Mouse (Mus musculus) cerebellum, adult 11 months (tissue): ENCODE data around the gene Gm20388.

Experiments
- DNase-seq: peaks from one replicate; pipeline ENCODE4 v3.0.0; 2022

Gm20388 gene

DNA sequence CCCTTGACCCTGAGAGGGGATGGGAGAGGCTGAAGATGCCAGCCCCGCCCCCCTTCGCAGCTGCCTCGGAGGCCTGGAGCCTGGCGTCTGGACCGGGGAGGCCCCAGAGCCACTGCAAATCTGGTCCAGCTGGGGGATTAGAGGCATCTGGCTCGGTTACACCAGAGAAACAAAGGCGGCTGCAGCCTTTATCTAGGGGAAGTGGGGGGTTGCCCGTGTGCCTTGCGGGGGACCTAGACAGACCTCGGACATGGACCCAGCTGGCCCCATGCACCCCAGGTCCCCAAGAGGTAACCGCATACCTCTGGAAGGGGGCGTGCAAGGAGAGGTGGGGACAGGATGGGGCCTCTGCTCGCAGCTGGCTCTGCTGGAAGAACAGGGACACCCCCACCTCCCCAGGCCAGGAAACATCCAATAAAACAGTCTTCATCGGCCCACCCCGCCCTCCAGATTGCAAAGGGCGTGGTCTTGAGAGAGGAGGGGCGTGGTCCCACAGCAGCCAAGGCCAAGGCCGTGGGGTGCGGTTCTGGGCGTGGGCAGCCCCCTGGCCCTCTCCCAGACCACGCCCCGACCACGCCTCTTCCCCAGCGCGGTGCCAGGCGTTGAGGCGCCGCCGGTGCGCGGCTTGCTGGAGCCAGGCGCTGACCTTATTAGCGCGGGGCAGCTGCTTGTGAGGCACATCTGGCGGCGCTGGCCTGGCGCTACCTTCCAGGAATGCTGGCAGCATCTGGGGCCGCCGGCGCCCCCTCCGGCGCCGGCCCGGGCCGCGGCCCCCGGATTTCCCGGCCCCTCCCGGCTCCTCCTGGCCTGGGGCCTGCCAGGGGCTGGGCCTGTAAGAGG lies 365.6 kb downstream of the Gm20388 start:
- no peak for DNase-seq

DNA sequence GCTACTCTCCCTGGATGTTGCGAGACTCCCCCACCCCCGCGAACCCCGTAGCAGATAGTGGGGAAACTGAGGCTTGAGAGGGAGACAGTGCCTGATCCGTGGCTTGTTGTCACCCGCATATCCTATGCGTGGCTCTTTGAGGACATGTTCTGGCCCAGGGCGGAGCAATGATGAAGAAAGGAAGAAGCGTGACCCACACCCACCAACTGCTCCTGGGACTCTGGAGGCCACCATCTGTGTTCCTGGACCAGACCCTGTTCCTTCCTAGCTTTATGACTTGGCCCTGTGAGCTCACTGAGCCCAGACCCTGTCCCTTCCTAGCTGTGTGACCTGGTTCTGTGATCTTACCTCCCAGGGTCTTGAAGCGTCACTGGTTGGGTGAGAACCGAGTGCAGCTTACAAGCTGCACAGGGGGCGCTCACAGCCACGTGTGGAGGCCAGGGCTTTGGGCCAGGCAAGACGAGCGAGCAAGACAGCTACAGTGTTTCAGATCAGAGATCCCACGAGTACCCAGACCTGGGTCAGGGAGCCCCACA lies 366.3 kb downstream of the Gm20388 start:
- DNase-seq = no peak

DNA sequence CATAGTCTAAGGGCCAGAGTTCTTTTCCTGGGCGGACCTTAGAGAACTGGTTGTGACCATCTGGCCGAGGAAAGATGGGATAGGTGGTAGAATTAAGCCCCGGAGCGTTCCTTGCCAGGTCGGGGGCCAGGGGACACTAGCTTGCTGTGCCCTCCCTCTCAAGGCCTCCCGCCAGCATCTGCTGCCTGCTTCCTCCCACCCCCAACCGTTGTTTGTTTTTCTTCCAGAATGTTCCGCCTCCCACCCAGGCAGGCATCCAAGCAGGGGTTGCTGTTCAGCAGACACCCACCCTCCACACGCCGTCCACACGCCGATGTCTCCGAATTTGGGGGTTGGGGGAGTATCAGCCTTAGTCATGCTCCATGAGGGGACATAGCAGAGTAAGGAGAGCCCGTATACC lies 367.4 kb downstream of the Gm20388 start:
- no peak for DNase-seq

DNA sequence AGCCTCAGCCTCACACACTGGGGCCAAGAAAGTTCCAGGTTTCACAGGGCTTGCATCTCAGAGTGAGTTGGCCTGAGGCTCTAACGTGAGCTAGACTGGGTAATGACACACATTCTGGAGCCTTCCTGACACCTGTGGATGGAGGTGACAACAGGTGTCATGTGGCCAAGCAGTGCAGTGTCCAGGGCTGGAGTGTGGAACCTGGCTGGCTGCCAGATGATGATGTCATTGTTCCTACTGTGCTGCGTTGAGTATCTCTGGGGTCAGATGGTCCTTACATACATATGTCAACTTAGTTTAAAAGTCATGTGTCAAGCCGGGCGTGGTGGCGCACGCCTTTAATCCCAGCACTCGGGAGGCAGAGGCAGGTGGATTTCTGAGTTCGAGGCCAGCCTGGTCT lies 368.8 kb downstream of the Gm20388 start:
- no peak for DNase-seq

DNA sequence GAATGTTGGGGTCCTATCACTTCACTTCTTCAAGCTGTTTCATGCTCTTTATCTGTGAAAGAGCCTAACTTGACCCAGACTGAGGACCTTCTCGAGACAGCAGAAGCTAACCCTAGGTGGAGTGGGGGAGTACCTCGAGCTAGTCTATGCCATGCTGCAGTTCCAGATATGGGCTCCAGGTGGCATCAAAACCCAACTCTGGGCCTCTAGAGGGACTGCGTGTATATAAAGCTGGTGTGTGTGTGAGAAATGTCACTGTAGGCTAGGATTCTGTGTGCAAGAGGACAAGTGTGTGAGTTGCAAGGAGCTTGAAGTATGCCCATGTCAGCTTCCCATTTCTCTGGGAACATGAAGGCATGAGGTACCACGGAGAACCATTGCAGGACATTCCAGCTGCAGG lies 370.8 kb downstream of the Gm20388 start:
- peak; percentile 72 for DNase-seq

DNA sequence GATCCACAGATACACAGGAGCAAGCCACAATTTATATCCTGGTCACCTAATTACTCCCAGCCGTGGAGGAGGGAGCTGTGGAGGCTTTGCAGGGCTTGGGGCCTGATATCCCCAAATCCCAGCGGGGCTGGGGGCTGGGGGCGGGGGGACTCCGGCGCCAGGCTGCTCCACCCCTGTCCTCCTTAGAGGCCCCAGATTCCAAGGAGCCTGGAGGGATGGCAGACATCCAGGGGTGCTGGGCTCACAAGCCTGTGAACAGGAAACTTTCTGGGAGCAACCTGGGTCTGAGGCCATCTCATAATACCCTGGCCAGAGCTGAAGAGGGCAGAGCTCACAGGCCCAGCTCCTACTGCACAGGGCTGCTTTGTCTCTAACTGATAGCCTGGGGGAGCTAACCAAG lies 371.8 kb downstream of the Gm20388 start:
- DNase-seq = no peak

DNA sequence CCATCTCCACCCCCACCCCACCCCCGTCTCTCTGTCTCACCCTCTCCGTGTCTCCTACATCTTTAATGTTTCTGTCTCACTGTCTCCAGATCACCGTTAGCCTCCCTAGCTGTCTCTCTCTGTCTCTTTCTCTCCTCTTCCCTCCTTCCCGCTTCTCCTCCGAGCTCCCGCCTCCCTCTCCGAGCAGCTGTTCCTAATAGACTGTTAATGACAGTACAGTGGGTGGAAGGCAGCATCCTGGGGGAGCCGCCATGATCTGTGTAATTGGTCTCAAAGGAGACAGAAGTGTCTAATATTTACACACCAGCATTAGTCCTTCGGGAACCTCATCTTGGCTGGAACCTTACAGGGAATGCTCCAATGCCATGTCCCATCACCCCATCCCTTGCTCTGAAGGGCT lies 373.6 kb downstream of the Gm20388 start:
- no peak for DNase-seq

DNA sequence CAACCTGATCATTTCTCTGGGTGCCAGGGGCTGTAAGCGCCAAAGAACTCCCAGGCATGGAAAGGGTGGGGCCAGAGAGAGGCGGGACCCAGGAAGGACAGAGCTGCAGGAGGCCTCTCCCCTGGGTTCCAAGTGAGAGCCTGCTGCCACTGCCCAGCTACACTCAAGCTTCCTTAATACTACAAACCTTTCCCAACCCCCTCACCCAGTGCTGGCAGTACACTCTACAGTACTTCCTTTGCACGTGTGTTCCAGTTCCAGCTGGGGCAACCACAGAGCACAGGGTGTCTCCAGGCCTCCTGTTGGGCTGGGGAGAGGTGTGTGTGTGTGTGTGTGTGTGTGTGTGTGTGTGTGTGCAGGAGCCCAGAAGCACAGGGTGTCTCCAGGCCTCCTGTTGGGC lies 374.4 kb downstream of the Gm20388 start:
- DNase-seq = no peak

DNA sequence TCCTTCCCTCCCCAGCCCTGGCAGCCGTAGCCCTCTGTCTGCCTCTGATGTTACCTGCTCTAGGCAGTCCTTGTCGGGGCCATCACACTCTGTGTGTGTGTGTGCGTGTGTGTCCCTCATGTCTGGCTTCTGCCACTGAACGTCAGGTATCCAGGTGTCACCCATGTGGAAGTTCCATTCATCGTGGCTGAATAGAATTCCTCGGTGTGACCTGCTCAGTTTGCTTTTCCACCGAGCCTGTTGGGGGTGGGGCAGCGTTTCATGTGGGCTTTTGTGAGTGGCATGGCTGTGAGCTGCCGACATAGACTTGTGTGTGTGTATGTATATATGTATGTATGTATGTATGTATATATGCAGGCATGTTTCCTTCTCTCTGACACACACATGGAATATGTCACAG lies 375.2 kb downstream of the Gm20388 start:
- DNase-seq = no peak

DNA sequence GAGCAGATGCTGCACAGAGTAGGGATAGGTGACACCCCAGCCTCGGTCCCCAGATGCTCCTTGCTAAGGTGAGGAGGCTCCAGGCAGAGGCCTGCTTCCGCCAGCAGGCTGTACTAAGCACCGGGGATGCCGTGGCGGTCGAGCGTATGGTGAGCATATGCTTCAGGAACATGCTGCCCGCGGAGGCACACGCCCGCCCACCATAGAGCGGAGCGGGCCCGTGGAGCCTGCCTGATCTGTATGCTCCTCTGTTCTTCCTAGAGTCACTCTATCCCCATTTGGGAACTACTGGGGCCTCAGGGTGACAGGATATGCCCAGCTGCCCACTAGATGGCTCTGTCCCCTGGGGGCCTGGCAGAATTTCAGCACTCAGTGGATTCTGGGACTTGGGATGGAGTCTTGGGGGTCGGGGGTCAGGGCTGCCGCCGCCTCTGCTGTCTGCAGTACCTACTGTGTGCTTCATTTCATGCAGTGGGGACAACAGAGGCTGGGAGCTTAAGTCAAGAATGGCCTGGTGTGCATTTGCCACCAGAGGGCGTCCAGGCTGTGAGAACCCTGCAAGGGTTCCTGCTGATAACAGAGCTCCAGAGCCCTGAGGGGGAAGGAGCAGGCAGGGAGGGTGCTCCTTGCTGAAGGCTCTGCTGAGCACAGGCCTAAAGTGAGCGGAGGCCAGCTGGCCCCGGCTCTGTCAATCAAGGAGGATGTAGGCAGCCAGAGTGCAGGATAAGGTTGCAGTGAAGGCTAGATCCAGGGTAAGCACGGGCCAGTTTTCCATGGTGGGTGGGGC lies 377.7 kb downstream of the Gm20388 start:
- peak; percentile 61 for DNase-seq

DNA sequence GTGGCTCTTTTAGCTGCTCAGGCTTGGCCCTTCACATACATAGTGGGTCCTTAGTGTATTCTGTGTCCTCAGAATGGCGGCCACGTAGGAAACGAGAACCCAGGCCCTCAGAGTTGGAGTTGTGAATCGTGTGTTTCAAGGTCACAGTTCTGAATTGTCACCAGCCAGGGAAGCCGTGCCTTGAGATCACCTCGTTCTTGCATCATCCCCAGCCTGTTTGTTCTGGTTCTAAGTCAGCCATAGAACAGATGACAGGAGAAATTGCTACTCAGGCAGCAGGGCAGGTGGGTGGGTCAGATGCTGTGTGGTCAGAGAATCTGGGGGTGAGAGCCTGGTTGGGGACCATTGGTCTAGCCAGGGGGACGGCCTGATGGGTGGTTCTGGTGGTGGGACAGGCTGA lies 378.6 kb downstream of the Gm20388 start:
- no peak for DNase-seq

DNA sequence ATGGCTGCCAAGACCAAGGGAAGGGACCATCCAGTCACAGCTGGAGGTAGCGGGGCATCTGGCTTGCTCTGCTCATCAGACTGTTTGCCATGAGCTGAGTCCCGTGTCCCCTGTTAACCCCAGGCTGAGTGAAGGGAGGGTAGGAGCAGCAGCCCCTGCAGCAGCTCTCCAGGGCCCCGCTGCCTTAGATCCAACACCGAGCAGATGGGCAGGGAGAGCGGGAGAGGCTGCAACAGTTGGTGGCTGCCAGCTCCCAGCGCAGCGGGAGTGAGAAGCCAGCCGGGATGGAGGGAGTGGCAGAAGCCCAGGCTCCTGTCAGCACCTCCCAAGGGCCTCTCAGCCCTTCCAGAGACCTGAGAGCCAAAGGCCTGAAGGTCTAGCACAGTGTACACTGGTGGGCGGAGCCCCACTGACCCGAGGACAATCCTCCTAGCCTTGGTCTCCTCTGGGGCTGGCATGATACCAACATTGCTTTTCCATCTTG lies 379.1 kb downstream of the Gm20388 start:
- DNase-seq = peak; percentile 79

DNA sequence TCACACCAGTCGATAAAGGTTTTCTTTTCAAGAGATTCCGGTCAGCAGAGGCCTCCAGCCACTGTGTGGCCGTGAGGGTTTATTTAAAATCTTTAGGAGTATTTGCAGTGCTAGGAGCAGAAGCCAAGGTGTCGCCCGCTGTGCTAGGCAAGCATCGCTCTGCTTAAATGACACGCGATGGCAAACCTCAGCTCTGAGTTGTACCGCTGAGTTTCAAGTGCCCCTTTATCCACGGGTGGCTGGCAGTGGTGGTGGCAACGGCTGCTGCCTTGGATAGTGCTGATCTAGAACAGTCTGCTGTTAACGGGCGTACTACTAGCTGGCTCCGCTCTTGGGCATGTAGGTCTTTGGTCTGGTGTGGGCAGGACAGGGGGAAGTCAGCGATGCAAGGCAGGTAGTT lies 380.0 kb downstream of the Gm20388 start:
- no peak for DNase-seq

DNA sequence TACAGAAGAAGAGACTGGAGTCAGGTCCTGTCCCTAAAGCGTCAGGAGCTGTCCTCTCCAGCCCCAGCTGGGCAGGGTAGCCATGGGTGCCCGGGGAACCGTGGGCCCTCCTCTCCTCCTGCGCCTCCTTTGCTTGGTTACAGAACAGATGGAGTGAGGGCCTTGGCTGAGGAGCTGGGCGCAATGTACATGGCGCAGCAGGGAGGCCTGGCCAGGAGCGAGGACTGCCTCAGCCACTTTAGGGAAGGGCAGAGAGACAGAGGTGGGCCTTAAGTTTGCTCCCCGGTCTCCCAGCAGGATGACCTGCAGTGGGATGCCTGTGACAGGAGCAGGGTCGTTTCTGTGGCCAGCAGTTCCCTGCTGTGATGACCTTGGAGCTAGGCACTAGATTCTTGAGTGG lies 381.0 kb downstream of the Gm20388 start:
- DNase-seq = no peak

DNA sequence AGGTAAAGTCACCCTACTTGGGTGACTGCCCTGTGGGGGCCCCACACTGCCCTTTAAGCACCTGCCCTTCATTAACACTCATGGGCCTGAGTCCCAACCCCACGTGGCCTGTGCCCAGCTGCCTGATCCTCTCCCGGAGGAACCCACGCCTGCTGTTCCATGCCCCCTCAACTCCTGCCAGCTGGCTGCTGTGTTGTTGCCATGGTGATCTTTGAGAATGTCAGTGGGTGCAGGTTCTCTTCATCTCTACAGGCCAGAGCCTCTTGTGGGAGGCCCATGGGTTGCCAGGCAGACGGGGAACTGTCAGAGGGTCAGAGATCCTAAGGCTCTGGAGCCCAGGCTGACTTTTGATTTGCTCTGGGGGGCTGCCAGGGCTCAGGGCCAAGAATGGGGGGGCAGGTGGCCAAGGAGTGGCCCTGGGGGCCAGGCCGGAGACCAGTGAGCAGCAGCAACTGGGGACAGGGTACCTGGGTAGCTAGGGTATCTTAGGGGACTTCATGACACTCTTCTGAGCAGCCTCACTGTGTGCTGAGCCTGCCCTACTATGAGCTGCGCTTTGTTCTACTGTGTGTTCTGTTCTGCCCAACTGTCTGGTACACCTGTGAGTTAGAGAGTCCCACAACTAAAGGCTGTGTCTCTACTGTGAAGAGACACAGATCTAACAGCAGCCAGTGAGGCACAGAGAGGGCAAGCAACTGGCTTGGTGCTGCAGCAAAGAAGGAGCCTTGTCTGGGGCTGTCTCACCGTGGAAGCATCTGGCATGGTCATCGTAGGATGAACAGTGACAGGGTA lies 381.9 kb downstream of the Gm20388 start:
- no peak for DNase-seq

DNA sequence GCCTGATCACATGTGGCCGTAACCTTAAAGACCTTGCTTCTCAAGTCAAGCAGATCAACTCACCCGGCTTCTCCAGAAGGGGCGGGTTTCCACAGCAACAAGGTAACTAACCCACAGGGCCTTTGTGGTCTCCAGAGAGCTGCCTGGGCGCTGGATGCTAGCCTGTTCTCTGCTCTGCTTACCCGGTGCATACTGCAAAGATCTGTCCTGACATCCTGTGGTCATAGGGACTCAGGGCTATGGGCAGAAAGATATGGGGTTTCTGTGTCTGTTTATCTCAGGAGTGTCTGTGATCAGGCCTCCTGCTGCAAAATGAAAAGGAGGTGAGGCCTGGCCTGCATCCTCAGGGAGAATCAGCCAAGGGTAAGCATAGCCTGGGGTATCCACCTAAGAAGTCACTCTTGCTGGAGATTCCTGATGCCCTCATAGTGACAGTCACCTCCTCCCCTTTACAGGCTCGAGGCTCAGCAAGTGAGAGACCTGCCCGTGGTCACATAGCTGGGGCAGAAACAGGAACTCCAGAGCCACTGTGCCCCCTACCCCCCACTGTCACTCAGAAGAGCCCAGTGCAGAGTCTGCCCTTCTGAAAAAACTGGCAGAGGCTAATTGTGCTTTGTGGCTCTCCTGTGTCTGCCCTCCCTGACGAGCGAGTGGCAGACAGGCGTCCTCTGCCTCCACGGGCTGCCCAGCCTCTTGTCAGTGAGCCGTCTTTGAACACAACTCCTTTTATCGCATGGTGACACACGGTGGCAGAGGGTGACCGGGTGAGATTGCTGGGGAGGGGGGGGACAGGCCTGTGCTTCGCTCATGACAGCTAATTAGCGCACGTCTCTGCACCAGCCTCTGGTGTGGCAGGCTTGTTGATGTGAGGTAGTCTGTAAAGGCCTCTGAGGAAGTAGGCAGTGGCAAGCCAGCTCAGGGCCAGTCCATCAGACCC lies 383.0 kb downstream of the Gm20388 start:
- no peak for DNase-seq

DNA sequence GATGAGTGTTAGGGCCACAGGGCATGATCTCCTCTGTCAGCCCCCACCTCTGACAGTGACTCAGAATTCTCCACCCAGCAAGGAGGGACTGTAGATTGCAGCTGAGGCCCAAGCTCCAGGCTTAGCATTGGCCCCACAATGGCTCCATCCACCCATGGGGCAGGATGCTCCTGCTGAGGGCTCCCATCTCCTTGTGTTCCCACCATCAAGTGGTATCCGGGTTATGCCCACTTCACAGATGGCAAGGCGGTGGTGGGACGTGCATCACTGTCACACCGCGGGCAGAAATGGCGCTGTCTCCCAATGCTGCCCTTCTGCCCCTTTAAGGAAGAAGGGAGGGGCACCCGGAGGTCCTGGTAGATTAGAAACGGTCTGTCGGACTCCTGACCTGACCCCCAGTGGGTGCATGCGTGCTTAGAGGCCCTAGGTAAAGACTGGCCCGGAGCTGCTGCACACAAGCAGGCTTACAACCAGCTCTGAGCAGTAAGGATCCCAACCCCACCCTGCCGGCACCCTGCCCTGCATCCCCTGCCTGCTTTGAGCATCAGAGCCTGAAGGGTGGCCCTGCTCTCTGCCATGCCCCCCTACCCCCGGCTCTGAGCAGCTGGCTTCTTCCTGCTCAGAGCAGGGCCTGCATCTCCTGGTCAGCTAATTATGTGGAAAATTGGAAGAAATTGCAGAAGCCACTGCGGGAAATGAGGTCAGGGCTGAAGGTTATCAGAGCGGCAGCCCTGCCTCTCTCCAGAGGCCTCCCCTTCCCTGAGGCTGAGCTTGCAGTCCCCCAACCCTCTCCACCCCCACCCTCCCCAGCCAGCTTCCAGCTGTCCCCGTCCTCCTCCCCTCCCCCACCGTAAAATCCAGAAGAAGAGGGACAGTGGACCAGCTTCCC lies 384.6 kb downstream of the Gm20388 start:
- no peak for DNase-seq

DNA sequence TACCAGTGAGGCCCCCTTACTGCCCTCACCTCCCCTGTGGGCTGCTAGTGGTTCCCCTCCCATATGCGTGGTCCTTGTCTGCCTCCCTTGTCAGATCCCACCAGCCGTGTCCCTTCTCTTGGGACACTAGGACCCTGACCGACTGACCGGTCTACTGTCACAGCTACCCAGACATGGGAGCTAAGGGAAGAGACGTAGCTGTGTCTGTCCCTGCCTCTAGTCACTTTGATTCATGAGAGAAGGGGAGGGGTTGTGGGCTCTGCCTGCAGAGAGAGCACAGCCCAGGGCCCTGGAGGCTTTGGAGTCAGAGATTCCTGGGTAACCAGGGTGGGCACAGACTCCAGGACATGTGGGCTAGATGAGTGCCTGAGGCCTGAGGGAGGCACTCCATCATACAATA lies 386.4 kb downstream of the Gm20388 start:
- no peak for DNase-seq

DNA sequence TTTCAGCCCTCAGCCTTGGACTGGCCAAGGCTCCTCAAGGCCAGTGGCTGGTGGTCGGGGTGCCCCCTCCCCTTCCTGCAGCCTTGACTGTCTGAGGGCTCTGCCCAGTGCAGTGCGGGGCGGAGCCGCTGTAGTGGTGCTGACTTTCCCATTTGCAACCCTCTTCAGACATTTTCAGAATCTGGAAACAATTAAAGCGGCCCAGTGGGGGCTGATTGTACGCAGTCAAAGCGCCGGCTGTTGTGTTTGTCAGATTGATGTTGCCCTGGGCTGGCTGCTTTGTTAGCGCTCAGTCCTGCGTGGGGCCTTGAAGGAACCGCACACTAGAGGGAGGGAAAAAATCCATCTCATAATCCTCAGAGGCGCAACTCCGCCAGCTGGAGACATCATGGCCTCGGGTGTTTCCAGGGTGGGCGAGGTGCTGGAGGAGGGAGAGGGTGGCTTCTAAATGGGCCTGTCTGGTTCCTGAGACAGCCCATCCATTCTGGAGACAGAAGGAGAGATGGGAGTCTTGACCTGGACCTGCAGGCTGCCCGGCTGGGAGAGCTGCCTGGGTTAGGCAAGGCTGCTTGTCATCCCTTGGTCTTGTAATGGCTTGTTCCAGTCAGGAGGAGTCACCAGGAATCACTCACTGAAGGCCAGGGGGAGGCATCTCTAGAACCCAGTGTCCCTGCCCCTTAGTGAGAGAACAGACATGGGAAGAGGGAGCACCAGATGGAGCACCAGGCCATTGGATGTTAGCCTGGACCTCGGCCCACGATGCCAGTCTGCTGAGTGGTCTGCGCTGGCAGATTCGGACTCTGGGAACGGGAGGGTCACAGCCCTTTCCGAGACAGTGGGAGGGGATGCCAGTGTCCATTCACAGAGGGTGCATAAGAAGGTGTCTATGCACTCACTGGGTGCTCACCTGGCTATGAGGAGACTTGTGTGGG lies 388.2 kb downstream of the Gm20388 start:
- DNase-seq = no peak
